Mouse (Mus musculus) neural tube, embryonic 14.5 days (tissue): ENCODE results near the gene Rcc2. TPM values are rescaled to one million over a fixed set of nuclear protein-coding genes. Genes with fewer than 3 reads are reported as not detected.

Experiments
- ATAC-seq: fragments of 200-750 bp; cut with Nextera tagmentation; 2 replicates; pipeline ENCODE4 v1.8.0; 2017; ENCODE audit warnings: low read depth, mild to moderate bottlenecking, moderate TSS enrichment, moderate library complexity
- H3K27ac ChIP-seq: fragments of 300-500 bp; sonication (generic); 2 replicates; pipeline ENCODE4 v1.5.1; 2014; ENCODE audit warnings: low read depth, mild to moderate bottlenecking, control low read depth, low read length, moderate library complexity, mixed read lengths
- H3K27me3 ChIP-seq: fragments of 300-500 bp; sonication (generic); 2 replicates; pipeline ENCODE4 v1.6.1; 2014; ENCODE audit warnings: low read length; ENCODE audit not compliant: control insufficient read depth, insufficient read depth
- H3K36me3 ChIP-seq: fragments of 300-500 bp; sonication (generic); 2 replicates; pipeline ENCODE4 v1.6.1; 2014; ENCODE audit warnings: low read length, mixed read lengths; ENCODE audit not compliant: control insufficient read depth, insufficient read depth
- H3K4me1 ChIP-seq: fragments of 300-500 bp; sonication (generic); 2 replicates; pipeline ENCODE4 v1.6.1; 2014; ENCODE audit warnings: low read length; ENCODE audit not compliant: control insufficient read depth, insufficient read depth
- H3K4me2 ChIP-seq: fragments of 300-500 bp; sonication (generic); 2 replicates; pipeline ENCODE4 v1.6.1; 2014; ENCODE audit warnings: mild to moderate bottlenecking, low read depth, low read length, control low read depth
- H3K4me3 ChIP-seq: fragments of 300-500 bp; sonication (generic); 2 replicates; pipeline ENCODE4 v1.5.1; 2014; ENCODE audit warnings: low read depth, low read length, control low read depth, mixed read lengths
- H3K9ac ChIP-seq: fragments of 300-500 bp; sonication (generic); replicated peaks from 2 replicates; pipeline ENCODE4 v1.6.1; 2014; ENCODE audit warnings: low read depth, mild to moderate bottlenecking, control low read depth, low read length, mixed read lengths
- H3K9me3 ChIP-seq: fragments of 300-500 bp; sonication (generic); 2 replicates; pipeline ENCODE4 v1.6.1; 2016; ENCODE audit warnings: low read length; ENCODE audit not compliant: control insufficient read depth
- WGBS: fragments of 180-500 bp; shearing (Covaris S2); extraction: QIAGEN DNeasy Blood & Tissue Kit; methylation state at CpG from one replicate; pipeline ENCODE4 v1.1.7; 2014; 5-methylcytosine and 5-hydroxymethylcytosine counted together
- polyA plus RNA-seq: library from polyadenylated mRNA; unstranded; fragments of >200 nt; fragmentation: Nextera tagmentation; extraction: Ambion mirVana; gene quantifications from 2 replicates; pipeline ENCODE4 v1.2.1, GENCODE M21; 2014

Gene Rcc2
- polyA plus RNA-seq, 1 experiment from 2014 or later, result 9.2 TPM

GRCm38 (mm10) chr4:140724739-140725138 is 24.4 kb downstream of the Rcc2 start:
- H3K27ac ChIP-seq, result peak overlapping the region; percentile 53
- no peaks in the 10 kb centered on the region for H3K9me3 ChIP-seq
- H3K36me3 ChIP-seq, result peaks cover 24% of the 10 kb centered on the region; the same call in 1 of the 2 replicates
- no peak overlapping the region for H3K9ac ChIP-seq
- no peak overlapping the region for H3K4me2 ChIP-seq
- WGBS, result 63% methylated on average over 6 of the region's 6 CpGs
- ATAC-seq, result no peak
- no peaks in the 10 kb centered on the region for H3K27me3 ChIP-seq
- H3K4me3 ChIP-seq, result no peak overlapping the region
- H3K4me1 ChIP-seq, result no peaks in the 10 kb centered on the region

DNA sequence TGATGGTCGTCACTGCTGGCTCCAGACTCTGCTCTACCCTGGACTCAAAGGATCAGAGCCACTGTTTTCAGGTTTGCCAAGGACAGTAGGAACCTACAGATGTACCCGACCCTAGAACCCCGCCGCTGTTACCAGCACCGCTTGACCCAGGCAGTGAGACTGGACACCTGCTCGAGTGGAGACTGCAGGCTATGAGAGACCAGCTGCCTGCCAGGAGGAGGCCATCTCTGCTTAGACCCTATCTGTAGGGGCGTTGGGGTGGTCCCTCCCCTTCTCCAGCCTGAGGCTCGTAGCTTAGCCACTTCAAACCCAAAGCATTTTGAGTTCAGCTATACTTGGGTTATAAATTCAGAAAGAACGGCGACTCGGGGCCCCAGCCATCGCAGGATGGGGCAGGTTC is 26.6 kb downstream of the Rcc2 start:
- ATAC-seq, result no peak
- Histone ChIP-seq H3K4me1 (no peaks in the 10 kb centered on the region), H3K36me3 (peaks cover 5% of the 10 kb centered on the region; the same call in 1 of the 2 replicates), H3K9ac (no peak overlapping the region), H3K27ac (no peak overlapping the region), H3K4me2 (no peak overlapping the region), H3K9me3 (no peaks in the 10 kb centered on the region), H3K4me3 (no peak overlapping the region), H3K27me3 (no peaks in the 10 kb centered on the region)
- WGBS, result 87% methylated on average over 12 of the region's 12 CpGs

DNA sequence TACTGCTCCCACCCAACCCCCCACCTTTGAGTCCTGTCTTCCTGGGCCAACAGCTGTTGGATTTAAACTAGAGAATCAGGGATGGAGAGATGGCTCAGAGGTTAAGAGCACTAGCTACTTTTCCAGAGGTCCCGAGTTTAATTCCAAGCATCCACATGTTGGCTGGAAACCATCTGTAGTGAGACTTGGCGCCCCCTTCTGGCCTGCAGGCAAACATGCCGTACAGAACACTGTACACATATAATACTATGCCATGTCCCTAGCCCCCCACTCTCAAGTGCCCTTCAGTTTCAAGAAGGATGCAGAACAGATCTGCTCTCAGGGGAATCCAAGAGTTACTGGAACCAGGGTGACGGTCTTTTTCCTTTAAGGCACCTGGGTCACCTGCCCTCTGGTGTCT is 31.3 kb downstream of the Rcc2 start:
- Histone ChIP-seq H3K9ac (no peak overlapping the region), H3K36me3 (no peaks in the 10 kb centered on the region), H3K4me3 (no peak overlapping the region), H3K27ac (no peak overlapping the region), H3K4me2 (no peak overlapping the region), H3K4me1 (no peaks in the 10 kb centered on the region), H3K9me3 (no peaks in the 10 kb centered on the region), H3K27me3 (no peaks in the 10 kb centered on the region)
- ATAC-seq, result no peak
- 90% methylated on average over 4 of the region's 4 CpGs for WGBS

- Histone ChIP-seq H3K9ac (no peak overlapping the region), H3K36me3 (no peaks in the 10 kb centered on the region), H3K4me3 (no peak overlapping the region), H3K27me3 (no peaks in the 10 kb centered on the region), H3K27ac (no peak overlapping the region), H3K9me3 (no peaks in the 10 kb centered on the region), H3K4me2 (no peak overlapping the region), H3K4me1 (no peaks in the 10 kb centered on the region)
- WGBS, result 73% methylated on average over 7 of the region's 7 CpGs
- no peak for ATAC-seq
These were observed 32.5 kb downstream of the Rcc2 start for GRCm38 (mm10) chr4:140732871-140733270.

DNA sequence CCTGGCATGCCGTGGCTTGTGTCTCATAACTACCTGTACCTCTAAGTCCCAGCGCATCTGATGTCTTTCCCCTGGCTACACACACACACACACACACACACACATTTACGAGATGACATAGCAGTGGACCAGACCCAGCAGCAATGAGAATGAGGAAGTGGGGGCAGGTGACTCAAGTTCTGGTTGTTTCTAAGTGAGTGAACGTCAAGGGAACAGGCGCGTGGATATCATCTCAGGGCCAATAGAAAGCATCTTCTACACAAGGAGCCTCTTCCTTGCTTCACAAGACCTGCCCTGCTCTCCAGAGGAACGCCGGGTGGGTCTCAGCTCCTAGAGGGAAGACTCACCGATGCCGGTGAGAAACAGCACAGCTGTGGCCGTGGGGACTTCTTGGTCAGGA is 40.3 kb downstream of the Rcc2 start:
- no peak overlapping the region for H3K4me3 ChIP-seq
- 94% methylated on average over 11 of the region's 11 CpGs for WGBS
- H3K4me2 ChIP-seq, result no peak overlapping the region
- no peaks in the 10 kb centered on the region for H3K4me1 ChIP-seq
- ATAC-seq, result no peak
- H3K36me3 ChIP-seq, result no peaks in the 10 kb centered on the region
- no peaks in the 10 kb centered on the region for H3K27me3 ChIP-seq
- no peak overlapping the region for H3K9ac ChIP-seq
- H3K27ac ChIP-seq, result no peak overlapping the region
- H3K9me3 ChIP-seq, result no peaks in the 10 kb centered on the region

DNA sequence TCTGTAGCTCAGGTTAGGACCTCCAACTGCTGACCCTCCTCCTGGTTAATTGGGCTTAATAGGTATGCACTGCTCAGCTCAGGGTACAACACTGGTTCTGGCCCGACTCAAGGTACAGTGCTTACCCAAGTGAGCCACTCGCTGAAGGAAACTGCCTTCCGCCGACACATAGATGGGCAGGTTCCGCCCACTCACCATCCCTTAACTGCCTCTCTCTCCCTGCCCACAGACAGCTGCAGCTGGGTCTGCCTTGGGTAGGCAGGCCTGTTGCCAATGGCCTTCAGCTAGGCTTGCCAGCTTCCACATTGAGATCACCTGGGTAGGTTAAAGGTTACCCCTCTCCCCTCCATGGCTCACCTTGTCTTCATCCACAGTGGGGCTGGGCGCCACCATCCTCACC is 41.1 kb downstream of the Rcc2 start:
- Histone ChIP-seq H3K36me3 (no peaks in the 10 kb centered on the region), H3K4me1 (no peaks in the 10 kb centered on the region), H3K9ac (no peak overlapping the region), H3K4me3 (no peak overlapping the region), H3K9me3 (no peaks in the 10 kb centered on the region), H3K4me2 (no peak overlapping the region), H3K27me3 (no peaks in the 10 kb centered on the region), H3K27ac (no peak overlapping the region)
- WGBS, result 90% methylated on average over 6 of the region's 6 CpGs
- no peak for ATAC-seq

DNA sequence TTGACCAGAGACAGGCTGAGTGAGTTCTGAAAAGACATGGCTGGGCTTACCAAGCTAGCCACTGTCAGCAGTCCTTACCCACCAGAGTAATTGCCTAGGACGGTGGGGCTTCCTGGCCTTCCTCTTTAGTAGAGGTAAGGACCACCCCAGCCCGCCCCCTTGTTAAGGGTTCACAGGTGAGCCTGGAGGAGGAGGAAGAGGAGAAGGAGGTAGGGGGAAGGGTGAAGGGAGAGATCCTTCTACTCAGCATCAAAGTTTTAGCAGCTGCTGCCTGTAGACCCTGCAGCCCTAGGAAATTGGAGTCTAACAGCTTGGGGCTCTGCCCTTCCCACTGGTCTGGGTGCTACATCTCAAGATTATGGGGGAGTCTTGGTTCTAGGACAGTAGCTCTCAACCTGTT is 42.2 kb downstream of the Rcc2 start, which contains the start of gene Padi6:
TSS of gene Padi6 (minus strand) at position 101 of the 400 bp plus-strand sequence.
- Histone ChIP-seq H3K27me3 (no peaks in the 10 kb centered on the region), H3K4me2 (no peak within 1 kb of the TSS), H3K27ac (no peak within 1 kb of the TSS), H3K4me3 (no peak within 1 kb of the TSS), H3K9ac (no peak within 1 kb of the TSS), H3K36me3 (no peaks in the 10 kb centered on the region), H3K9me3 (no peaks in the 10 kb centered on the region), H3K4me1 (no peaks in the 10 kb centered on the region)
- 72% methylated on average over 2 of the region's 2 CpGs for WGBS
- no peak for ATAC-seq

DNA sequence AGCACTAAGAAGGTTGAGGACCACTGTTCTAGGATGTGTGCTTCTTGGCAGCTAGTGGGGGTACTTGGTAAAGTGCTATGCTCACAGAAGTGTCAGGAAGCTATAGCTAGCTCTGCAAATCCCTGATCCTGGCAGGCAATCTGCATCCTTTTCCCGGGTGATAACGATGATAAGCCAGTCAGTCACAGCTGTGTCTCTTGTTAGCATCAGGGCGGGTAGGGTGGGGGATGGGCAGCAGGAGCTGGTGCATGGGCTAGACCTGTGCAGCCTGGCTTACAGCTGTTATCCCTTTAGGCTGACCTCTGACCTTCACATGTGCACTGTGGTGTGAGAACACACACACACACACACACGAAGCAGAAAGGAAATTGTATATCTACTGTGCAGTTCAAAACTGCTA is 42.7 kb downstream of the Rcc2 start:
- no peak for ATAC-seq
- Histone ChIP-seq H3K9ac (no peak overlapping the region), H3K27me3 (no peaks in the 10 kb centered on the region), H3K4me2 (no peak overlapping the region), H3K4me1 (no peaks in the 10 kb centered on the region), H3K27ac (no peak overlapping the region), H3K36me3 (no peaks in the 10 kb centered on the region), H3K4me3 (no peak overlapping the region), H3K9me3 (no peaks in the 10 kb centered on the region)
- 49% methylated on average over 4 of the region's 4 CpGs for WGBS

- Histone ChIP-seq H3K9me3 (no peaks in the 10 kb centered on the region), H3K4me1 (no peaks in the 10 kb centered on the region), H3K36me3 (no peaks in the 10 kb centered on the region), H3K4me2 (no peak overlapping the region), H3K9ac (no peak overlapping the region), H3K27me3 (no peaks in the 10 kb centered on the region), H3K4me3 (no peak overlapping the region), H3K27ac (no peak overlapping the region)
- ATAC-seq, result no peak
- WGBS, result 21% methylated on average over 3 of the region's 3 CpGs
These were observed 44.3 kb downstream of the Rcc2 start for GRCm38 (mm10) chr4:140744654-140745053.

- Histone ChIP-seq H3K4me1 (no peaks in the 10 kb centered on the region), H3K9me3 (no peaks in the 10 kb centered on the region), H3K4me2 (no peak overlapping the region), H3K4me3 (no peak overlapping the region), H3K9ac (no peak overlapping the region), H3K27ac (no peak overlapping the region), H3K27me3 (no peaks in the 10 kb centered on the region), H3K36me3 (no peaks in the 10 kb centered on the region)
- ATAC-seq, result no peak
- 39% methylated on average over 12 of the region's 12 CpGs for WGBS
These were observed 47.6 kb downstream of the Rcc2 start for GRCm38 (mm10) chr4:140747978-140748377.
